Mouse (Mus musculus) T-helper 2 cell (primary cell): ENCODE data around the gene Sgf29.

Source experiments
- in situ Hi-C: fragments of 300-600 bp; cut with MboI, MseI; formaldehyde crosslinking; loops from one replicate; pipeline ENCODE4 v1.15.1; 2025; ENCODE audit warnings: high pct_unique_total_duplicates

Gene Sgf29

DNA sequence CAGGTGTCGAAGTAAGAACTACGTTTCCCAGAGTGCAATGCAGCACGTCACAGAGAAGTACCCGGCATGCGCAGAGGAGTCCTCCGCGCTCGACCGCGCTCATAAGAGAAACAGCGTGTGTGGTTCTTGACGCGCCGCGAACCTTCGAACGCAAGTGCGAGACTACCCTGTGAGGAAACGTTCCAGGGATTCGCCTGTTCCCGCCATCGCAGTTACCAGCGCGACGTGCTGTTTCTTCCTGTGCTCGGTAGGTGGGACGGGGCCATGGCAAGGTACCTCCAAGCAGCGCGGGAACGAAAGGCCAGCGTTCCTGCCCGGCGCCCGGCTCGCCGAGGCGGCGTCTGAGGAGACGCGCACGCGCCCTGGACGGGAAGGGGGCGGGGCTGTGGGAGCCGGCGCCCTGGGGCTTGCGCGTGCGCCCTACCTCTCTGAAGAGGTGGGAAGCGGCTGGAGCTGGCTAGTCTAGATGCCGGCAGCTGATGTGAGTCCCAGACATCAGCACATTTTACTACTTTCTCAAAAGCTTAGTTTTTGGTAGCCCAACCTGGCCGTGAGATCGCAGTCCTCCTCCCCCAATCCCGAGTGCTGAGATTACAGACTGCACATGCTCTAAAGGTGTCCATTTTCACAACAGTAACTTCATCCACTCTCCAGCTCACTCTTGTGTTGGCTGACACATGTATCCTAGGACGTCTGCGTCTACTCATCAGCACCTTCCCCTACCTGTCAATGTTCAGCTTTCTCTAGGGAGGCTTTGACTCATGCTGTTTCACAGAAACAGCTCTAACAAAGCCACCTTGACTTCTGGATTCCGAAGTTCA, at the start of gene Sgf29:
Gene Sgf29 (plus strand): TSS at position 79 of the 821 bp plus-strand sequence.
- in situ Hi-C loops, result loop anchor here (5.0 kb wide), 1 partner anchor 43 kb away; no protein-coding TSS in a partner anchor

DNA sequence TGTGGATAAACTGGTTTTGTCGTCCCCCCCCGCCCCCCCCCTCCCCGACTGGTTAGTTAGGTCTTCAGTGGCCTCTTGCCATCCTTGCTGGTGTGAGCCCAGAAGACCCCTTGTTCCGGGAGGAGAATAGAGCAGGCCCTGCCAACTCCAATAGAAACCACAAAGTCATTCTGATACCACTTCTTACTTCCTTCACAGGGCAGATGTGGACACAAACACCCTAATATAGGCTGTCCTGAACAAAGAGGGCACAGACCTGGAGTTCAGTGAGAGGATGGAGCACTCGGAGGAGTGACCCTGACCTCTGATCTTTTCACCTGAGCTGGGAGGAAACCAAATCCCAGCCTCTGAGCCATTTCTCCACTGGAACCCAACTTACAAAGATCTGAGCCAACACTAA, 47.2 kb upstream of the Sgf29 start:
- in situ Hi-C loops, result no loop called here

- in situ Hi-C loops, result no loop called here
Observed at GRCm38 (mm10) chr7:126602650-126603049, 46.5 kb upstream of the Sgf29 start.

GRCm38 (mm10) chr7:126606611-126607010, 42.5 kb upstream of the Sgf29 start:
- in situ Hi-C loops, result no loop called here

DNA sequence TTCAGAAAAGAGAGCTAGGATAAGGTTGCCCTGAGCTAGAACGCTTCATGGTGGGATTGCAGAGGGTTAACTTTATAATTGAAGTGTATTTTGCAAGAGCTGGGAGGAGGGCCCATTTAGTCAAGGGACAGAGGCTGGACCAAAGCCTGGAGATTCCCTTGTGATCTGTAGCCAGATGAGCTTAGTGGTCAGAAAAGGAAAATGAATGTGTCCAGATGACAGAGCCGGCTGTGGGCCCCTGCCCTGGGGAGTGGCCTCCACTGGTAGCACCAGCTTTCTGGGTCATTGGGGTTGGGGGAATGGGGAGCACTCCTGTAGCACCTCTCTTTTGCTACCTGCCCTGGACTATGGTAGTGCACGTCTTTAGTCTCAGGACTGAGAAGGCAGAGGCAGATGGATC, 42.0 kb upstream of the Sgf29 start:
- in situ Hi-C loops, result no loop called here

GRCm38 (mm10) chr7:126607796-126608195, 41.3 kb upstream of the Sgf29 start:
- in situ Hi-C loops, result no loop called here

GRCm38 (mm10) chr7:126612736-126613135, 36.4 kb upstream of the Sgf29 start:
- in situ Hi-C loops, result no loop called here

GRCm38 (mm10) chr7:126616707-126617106, 32.4 kb upstream of the Sgf29 start:
- in situ Hi-C loops, result no loop called here

GRCm38 (mm10) chr7:126619559-126620275, 29.4 kb upstream of the Sgf29 start:
- in situ Hi-C loops, result no loop called here

GRCm38 (mm10) chr7:126621452-126622359, 27.4 kb upstream of the Sgf29 start:
- in situ Hi-C loops, result no loop called here

DNA sequence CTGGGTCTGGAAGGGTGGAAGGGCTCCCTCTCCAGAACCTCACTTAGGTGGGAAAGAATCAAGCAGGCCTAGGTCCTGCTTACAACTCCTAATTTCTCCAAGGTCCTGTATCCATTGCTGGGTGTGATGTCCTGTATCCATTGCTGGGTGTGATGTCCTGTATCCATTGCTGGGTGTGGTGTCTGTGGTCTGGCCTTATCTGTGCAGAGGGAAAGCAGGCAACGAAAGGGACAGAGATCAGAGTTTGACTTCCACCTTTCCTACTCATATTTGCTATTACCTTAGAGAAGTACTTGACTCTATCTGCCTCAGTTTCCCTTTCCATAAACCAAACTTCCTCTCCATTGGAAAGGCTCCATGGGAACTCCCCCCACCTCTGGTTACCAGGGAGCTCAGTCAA, 25.7 kb upstream of the Sgf29 start:
- in situ Hi-C loops, result no loop called here

GRCm38 (mm10) chr7:126624774-126625173, 24.3 kb upstream of the Sgf29 start:
- in situ Hi-C loops, result loop anchor here (5.0 kb wide), 1 partner anchor 47 kb away; no protein-coding TSS in a partner anchor

DNA sequence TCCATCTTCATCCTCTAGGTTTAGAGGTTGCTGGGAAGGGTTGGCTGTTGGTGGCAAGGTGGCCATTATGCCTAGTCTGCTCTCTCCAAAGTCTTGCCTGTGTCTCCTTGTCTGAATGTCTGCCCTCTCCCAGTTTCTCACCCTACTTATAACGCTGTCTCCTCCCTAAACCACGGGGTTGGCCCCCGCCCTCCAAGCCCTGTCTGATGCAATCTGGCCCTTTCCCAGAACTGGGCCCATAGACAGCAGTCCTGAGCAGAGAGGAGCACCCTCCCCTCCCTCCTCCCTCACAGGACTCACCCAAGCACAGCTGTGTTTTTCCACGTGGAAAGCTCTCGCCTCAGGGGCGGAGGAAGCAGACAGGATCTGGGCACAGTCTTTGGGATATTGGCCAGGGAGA, 23.7 kb upstream of the Sgf29 start:
- in situ Hi-C loops, result loop anchor here (5.0 kb wide), 1 partner anchor 48 kb away; no protein-coding TSS in a partner anchor

- in situ Hi-C loops, result loop anchor here (5.0 kb wide), 1 partner anchor 49 kb away; no protein-coding TSS in a partner anchor
Observed at GRCm38 (mm10) chr7:126625807-126626600, 23.1 kb upstream of the Sgf29 start.

DNA sequence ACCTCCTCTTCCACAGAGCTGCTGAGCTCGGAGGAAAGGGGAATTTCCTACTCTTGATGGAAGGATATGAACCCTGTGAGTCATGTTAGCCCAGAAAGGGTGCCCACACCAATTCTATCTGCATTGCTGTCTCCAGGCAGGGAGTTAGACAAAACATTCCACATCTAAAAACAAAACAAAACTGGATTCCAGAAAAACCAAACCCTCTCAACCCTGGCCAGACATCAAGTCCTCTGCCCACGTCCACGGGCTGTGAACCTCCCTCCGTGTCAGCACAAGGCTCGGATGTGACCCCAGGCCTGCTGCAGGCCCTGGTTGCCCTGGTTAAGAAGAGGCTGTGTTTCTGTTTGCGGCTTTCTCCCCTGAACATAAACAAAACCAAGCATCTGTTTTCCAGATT, 21.0 kb upstream of the Sgf29 start:
- in situ Hi-C loops, result loop anchor here (5.0 kb wide), 1 partner anchor 51 kb away; no protein-coding TSS in a partner anchor

- in situ Hi-C loops, result loop anchor here (5.0 kb wide), 1 partner anchor 53 kb away; no protein-coding TSS in a partner anchor
Observed at GRCm38 (mm10) chr7:126629915-126630314, 19.2 kb upstream of the Sgf29 start.

DNA sequence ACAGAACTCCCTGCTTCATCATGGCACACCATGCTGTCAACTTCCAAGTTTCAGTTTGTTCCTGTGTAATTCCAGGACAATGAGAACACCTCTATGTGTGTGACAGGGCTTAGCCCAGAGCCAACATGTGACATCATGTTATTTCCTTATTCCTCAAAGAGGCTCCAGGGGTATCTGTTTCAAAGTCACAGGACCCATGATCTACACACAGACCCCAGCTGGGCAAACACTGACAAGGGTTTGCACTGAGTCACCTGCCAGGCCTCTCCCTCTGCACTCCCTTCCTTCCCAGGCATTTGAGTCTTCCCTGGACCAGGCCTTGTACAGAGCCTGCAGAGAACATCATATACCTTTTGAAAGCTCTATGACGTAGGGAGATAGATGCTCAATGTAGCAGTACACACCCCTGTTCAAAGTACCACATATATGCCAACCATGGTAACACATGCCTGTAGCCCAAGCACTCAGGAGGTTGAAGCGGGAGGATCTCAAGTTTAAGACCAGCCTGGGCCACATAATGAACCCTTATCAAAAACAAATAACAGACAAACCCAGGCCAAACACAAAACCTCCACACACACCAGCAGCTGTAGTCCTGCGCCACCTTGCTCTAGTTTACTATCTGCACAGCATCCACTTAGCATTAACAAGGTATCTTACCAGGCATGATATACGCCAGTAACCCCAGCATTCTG, 18.1 kb upstream of the Sgf29 start, which contains the start of gene Nupr1:
Gene Nupr1 (minus strand): TSS at position 38 of the 695 bp plus-strand sequence.
- in situ Hi-C loops, result no loop called here

- in situ Hi-C loops, result no loop called here
Observed at GRCm38 (mm10) chr7:126632478-126632877, 16.6 kb upstream of the Sgf29 start.

- in situ Hi-C loops, result loop anchor here (5.0 kb wide), 1 partner anchor 38 kb away; no protein-coding TSS in a partner anchor
Observed at GRCm38 (mm10) chr7:126635375-126635774, 13.7 kb upstream of the Sgf29 start.
